Mouse (Mus musculus) adrenal gland, adult (tissue): ENCODE results near the gene Msx1.
"Not testable (repeated sequence)": the region's sequence is repeated elsewhere in the genome, so short reads cannot be mapped to it uniquely, and the experiment has no call there.

Experiments
- DNase-seq, 2 experiments: peaks; one replicate each; pipeline ENCODE4 v3.0.0; 2022 to 2023; ENCODE audit warnings: low spot score in 1 of 2; ENCODE audit not compliant: inconsistent age in 2 of 2

Gene Msx1

GRCm38 (mm10) chr5:37824461-37824795 lies at the start of gene Msx1:
Gene Msx1, minus strand, starts transcription at chr5:37824583.
- peak; percentile 88 to 95 for DNase-seq

- DNase-seq, result no peak
These were observed 41.1 kb upstream of the Msx1 start for GRCm38 (mm10) chr5:37865471-37865870.

DNA sequence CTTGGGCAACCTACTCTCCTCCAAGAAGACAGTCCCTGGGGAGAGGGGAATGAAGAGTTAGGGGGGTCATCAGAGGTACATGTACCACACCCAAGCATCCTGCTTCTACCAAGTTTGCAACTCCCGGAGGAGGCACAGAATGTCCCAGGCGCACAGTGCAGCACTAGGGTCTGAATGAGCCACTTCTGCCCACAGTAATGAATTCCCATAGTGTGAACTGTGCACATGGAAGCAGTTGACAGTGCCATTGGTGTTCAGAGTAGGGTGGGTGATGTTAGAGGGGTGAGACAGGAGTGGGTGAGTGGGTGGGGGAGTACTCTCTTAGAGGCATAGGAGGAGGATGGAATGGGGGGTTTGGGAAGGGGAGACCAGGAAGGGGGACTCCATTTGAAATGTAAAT lies 39.9 kb upstream of the Msx1 start:
- DNase-seq, result no peak

- DNase-seq, result no peak
These were observed 36.5 kb upstream of the Msx1 start for GRCm38 (mm10) chr5:37860846-37861245.

GRCm38 (mm10) chr5:37860151-37860721 lies 35.9 kb upstream of the Msx1 start:
- no peak for DNase-seq

GRCm38 (mm10) chr5:37857763-37858545 lies 33.6 kb upstream of the Msx1 start:
- no peak for DNase-seq

DNA sequence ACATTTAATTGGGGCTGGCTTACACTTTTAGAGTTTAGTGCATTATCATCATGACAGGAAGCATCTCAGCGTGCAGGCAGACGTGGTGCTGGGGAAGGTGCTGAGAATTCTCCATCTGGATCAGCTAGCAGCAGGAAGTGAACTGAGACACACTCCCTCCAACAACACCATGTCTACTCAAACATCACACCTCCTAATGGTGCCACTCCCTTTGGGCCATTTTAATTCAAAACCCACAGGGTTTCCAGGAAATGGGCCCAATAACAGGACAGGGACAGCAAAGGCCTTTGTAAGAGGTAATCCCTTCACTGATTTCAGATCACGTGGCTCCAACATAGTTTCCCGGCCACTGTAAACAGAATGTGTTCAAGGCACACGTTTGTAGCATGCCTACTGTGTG lies 31.7 kb upstream of the Msx1 start:
- DNase-seq, result no peak

DNA sequence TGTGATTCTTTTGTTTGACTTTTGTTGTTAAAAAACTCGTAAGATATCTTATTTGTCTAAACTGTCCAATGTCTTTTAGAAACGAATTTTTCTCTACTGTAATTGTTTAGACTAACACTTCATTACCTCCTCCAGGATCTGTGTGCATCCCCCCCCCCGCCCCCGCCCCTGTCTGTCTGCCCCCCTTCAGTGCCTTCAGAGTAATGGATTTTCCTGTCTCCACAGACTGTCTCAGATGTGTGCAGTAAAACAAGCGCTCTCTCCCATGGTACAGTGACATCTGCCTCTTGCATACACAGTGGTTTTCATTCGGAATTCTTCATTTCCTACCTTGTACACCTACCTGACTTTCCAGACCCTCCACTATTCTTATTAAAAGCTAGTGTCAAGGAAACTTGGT lies 29.9 kb upstream of the Msx1 start:
- no peak for DNase-seq

DNA sequence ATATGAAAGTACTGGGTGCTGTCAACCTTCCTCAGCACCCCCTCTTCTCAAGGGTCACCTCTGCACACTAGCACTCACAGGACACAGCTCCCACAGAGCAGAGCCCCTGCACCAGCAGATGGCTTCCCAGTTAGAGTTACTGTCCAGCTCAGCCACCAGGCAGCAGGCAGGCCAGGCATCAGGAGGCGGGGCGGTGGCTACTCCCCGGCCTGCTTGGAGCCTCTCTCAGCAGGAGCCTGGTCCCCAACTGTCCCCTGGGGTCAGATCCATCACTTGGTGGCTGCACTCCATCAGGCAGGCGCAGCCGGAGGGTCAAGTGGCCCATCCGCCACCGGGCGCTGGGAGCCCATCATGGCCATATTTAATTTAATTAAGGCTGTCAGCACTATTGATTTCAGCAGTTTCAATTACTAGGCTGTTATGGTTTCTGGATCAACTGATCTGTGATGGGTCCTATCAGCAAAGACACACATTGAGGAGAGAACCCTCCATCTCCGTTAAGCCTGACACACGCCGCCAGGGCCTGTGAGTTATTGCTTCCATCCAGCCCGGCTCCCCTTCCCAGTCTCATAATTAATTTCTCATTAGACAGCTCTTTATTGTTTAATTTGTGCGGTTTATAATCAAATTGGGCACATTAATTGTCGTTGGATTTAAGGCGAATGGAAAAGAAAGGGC lies 27.1 kb upstream of the Msx1 start:
- no peak for DNase-seq

DNA sequence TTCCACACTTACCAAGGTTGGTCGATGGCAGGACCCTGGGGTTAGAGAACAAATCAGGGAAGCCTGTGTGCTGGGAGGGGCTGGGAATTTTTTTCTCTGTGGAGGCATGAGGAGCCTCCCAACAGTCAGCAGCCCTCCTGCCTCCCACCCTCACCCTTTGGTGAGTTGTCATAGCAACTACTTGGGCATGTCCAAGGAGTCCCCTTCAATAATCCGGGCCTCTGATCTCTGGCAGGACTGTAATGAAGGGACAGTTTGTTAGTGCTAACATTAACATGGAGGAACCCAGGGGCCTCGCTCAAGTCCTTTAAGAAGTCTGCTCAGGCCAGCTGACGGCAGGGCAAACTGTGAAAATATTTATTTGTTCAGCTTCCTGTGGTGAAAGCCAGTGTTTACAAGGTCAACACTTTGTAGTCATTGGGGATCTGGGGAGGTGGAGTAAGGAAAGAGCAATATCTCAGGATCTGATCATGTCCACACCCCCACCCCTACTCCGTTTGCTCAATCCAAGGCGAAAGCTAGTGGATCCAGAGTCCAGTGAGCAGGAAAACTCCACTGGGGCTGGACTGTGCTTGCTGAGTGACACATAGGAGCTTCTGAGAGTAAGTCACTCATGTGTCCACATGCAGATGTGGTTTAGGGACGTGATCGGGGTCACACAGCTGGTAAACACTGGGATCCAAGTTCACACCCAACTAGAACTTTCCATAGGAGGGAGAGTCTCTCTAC lies 24.8 kb upstream of the Msx1 start:
- DNase-seq, result no peak

DNA sequence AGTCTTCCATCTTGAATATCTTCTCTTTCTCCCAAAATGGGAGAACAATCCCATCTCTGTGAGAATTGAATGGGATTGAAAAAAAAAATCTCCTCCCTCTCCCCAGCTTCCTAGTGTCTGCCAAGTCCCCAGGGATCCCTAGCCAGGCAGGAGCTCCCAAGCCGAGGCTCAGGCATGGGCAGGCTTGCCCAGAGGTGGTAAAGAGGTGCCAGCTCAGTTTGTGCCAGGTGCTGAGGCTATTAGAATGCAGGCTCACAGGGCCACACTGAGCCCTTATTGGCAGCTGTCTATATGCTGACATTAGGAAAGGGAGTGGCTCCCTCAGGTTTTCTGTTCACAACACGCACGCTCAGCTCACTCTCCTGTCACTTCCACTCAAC lies 11.9 kb upstream of the Msx1 start:
- no peak for DNase-seq

DNA sequence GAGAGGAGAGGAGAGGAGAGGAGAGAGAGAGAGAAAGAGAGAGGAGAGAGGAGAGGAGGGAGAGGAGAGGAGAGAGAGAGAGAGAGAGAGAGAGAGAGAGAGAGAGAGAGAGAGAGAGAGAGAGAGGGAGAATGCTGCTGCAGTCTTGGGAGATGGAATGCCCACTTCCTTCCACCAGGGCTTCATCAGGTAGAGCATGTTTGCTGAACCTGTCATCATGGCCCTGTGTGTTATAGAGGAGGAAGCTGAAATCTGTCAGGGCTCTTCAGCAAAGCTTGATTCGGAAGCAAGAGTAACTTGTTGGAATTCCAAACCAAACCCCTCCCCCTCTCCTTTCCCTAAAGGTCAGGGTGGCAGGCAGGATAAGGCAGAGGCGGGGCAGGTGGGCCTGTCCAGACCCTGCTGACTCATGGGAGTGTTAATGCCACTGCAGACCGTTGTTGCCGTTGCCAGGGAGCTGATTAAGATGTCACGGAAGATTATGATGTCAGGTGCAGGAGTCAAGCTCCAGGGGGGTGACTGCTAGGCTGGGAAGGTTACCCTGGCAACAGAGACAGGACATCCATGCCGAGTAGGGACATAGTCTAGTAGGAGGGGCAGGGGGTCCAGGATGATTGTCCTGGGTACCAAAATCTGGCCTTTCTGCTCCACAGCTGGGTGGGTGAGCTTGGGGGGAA lies 11.3 kb upstream of the Msx1 start:
- no peak for DNase-seq

DNA sequence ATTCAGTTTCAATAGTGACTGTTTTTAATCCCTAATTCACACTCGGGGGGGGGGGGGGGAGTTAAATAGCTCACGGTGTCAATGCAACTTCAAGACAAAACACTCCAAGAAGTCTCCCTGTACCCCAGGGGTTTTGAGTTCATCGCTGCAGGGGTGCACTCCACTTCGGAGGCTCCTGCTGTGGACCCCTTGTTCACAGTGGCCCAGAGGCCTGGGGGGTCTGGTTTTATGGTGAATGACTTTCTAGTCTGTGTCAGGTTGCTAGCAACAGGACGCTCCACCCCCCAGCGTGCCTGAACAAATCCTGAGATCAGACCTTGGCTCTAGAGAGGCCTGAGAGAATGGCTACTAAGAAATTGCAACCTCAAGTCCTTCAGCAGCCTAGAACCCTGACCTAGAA lies 8.4 kb upstream of the Msx1 start:
- DNase-seq, result no peak

DNA sequence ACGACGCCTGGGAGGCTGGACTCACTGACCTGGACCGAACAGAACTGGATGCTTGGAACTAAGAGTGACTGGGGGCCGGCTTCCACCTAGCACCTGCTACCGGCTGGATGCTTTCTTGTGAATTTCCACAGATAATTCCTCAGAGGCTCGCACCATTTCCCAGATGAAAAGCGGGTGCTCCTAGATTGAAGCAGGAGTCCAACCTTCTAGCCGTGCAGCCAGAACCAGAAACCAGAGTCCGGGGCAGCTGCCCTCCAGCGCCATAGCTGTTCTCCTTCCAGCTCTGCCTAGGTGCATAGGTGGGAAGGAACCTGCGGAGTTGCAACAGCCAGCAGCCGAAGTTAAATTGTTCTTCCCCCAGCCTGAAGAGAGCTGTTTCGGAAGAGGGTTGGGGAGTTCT lies 7.6 kb upstream of the Msx1 start:
- DNase-seq, result no peak

- DNase-seq, result not testable (repeated sequence)
These were observed 6.1 kb upstream of the Msx1 start for GRCm38 (mm10) chr5:37830436-37830835.

- DNase-seq, result no peak
These were observed 5.5 kb upstream of the Msx1 start for GRCm38 (mm10) chr5:37829926-37830325.

DNA sequence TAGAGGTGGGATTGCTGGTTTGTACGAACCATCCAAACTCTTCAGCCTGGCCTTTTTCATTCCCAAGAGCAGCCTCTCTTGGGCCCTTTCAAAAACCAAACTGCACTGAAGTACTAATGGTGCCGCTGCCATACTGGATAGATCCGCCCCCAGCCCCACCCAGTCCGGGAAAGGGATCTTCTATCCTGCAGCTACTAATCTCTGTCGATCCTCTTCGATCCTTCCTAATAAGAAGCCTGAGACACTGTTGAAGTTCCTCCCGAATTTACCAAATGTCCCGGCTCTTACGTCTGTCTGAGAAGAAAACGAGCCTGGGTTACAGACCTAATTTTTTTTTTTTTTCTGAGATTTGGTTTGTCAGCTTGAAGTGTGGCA lies 4.9 kb upstream of the Msx1 start:
- DNase-seq, result no peak

DNA sequence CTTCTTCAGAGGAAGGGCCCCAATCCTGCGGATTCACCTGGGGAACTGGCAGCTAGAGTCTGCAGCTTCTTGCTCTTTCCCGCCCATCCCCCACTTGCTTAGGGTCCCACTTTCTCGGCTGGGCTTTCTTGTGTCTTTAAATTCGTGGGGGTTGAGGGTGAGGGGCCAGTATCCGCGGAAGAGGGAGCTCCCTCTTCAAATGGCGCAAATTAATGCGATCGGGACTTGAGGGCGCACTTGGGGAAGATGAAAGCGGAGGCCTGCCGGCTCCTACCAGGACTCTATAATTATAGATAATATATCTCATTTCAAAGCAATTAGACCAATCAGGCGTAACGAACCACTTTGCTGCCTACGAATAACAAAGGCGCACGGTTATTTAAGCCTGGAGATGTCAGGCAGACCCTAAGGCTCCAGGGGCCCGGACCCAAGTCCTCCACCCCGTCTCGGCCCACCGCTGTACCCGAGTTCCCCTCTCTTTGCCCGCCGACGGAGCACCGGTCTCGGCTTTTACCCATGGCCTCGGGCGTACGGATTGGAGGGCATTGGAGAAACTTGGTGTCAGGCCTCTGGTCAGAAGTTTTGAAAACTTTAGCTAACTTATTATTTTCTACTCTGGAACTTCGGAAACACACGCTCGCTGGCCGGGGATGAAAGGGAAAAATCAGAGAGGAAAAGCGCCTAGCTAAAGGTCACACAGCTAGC lies 4.4 kb upstream of the Msx1 start:
- no peak for DNase-seq

GRCm38 (mm10) chr5:37828001-37828400 lies 3.6 kb upstream of the Msx1 start:
- no peak for DNase-seq

GRCm38 (mm10) chr5:37827626-37827950 lies 3.2 kb upstream of the Msx1 start:
- DNase-seq, result no peak
